8 mouse cellular contexts compared by ENCODE assay signal in genomic region chr5:136568026-136568765, GRCm38 (mm10). TPM values are rescaled to one million over a fixed set of nuclear protein-coding genes. Genes with fewer than 3 reads are reported as not detected.
A peak's percentile ranks its signal among the peaks of the same experiment; 100 is the strongest.
DNase-seq lines count a peak whose midpoint lies in the region; ATAC-seq lines count a peak whose summit lies in the region.

No protein-coding gene starts in this region.

- under 1% methylated on average over 36 of the region's 36 CpGs for WGBS in kidney, embryonic 14.5 days

- peak overlapping the region; percentile 94 for H3K9ac ChIP-seq in kidney, embryonic 14.5 days (ENCODE audit: low read depth, low read length)

- intact Hi-C loops in gastrocnemius, postnatal 14 days (cut with DNase I; ENCODE audit: low total_unique reads): loop anchor here (5.0 kb wide), 1 partner anchor 54 kb away; no protein-coding TSS in a partner anchor

- H3K4me1 ChIP-seq in megakaryocyte, embryonic 14.5 days: peaks cover 22% of the 10 kb centered on the region
- peaks cover 16% of the 10 kb centered on the region for H3K4me1 ChIP-seq in kidney, embryonic 14.5 days (ENCODE audit: control insufficient read depth, insufficient read depth, low read length)

- no peaks in the 10 kb centered on the region for H3K9me3 ChIP-seq in megakaryocyte, embryonic 14.5 days
- no peaks in the 10 kb centered on the region for H3K9me3 ChIP-seq in kidney, embryonic 14.5 days (ENCODE audit: control insufficient read depth, low read length)

- peaks cover 10% of the 10 kb centered on the region for H3K27me3 ChIP-seq in megakaryocyte, embryonic 14.5 days (replicated peaks)
- no peaks in the 10 kb centered on the region; the same call in 1 of the 2 replicates for H3K27me3 ChIP-seq in kidney, embryonic 14.5 days (ENCODE audit: control insufficient read depth, insufficient read depth, low read length)

- peak overlapping the region; percentile 98 for H3K4me3 ChIP-seq in megakaryocyte, embryonic 14.5 days (replicated peaks)
- H3K4me3 ChIP-seq in kidney, embryonic 14.5 days (ENCODE audit: low read length): peak overlapping the region; percentile 99

- H3K27ac ChIP-seq in kidney, embryonic 14.5 days (ENCODE audit: low read depth, low read length): no peak overlapping the region

- no peaks in the 10 kb centered on the region for H3K36me3 ChIP-seq in megakaryocyte, embryonic 14.5 days (replicated peaks; ENCODE audit: low read length)
- H3K36me3 ChIP-seq in kidney, embryonic 14.5 days (ENCODE audit: control insufficient read depth, insufficient read depth, low read length): no peaks in the 10 kb centered on the region

- ATAC-seq in megakaryocyte, adult 5-6 weeks (ENCODE audit: poor library complexity, severe bottlenecking): no peak
- no peak for ATAC-seq in kidney, embryonic 14.5 days (ENCODE audit: low FRiP score, low TSS enrichment)
- no peak for ATAC-seq in monocyte, adult 5-6 weeks (replicated peaks; ENCODE audit: insufficient number of reproducible peaks, low FRiP score, low TSS enrichment, poor library complexity, severe bottlenecking)

- peak overlapping the region; percentile 99 for H3K4me2 ChIP-seq in kidney, embryonic 14.5 days (replicated peaks; ENCODE audit: low read depth, low read length)

- DNase-seq in c-Kit-positive CD71-positive TER-119-positive erythroid progenitor cells, embryonic 14.5 days (ENCODE audit: low spot score): peak; percentile 37
- peak; percentile 28 for DNase-seq in gastrocnemius, postnatal 14 days
- DNase-seq in lung, postnatal 14 days: peak; percentile 39
- DNase-seq in right cerebral cortex, postnatal 14 days: peak; percentile 14

RNA-seq across cellular contexts. Expression of gene Cux1, which starts 0.9 kb away (rescaled TPM):
- 29.7 and 39.7 TPM in 2 replicates for polyA plus RNA-seq in megakaryocyte, embryonic 14.5 days (2012; ENCODE audit: insufficient read depth, low replicate concordance)
- total RNA-seq in megakaryocyte, adult 5-6 weeks (2015): 74.0 and 88.0 TPM in 2 replicates
- total RNA-seq in megakaryocyte, adult 5-6 weeks (2017): 77.4 and 95.4 TPM in 2 replicates
- total RNA-seq in gastrocnemius, postnatal 14 days (2021): 10 to 100 TPM; 66.0 to 68.2 TPM
- polyA plus RNA-seq in kidney, embryonic 14.5 days (2014; fragmentation: Nextera tagmentation; extraction: Ambion mirVana): 80.6 and 105 TPM in 2 replicates
- total RNA-seq in monocyte, adult 5-6 weeks (2017): 61.3 to 96.3 TPM (median 79.9 TPM) in 3 replicates
